ENCODE assay signal across 31 mouse cellular contexts in the genomic region with DNA sequence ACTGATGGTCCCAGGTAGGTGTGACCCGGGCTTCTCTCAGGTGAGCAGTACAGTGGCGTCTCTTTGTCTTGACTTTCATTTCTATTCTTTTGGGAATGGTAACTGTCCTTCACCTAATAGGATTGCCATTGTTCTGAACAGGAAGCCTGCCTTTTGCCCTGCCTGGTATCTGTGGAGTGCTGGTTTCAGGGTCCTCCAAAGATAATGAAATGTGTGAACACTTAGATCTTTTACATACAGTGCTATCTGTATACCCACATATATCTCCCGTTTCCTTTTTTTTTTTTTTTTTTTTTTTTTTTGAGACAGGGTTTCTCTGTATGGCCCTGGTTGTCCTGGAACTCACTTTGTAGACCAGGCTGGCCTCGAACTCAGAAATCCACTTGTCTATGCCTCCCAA. TPM values are rescaled to one million over a fixed set of nuclear protein-coding genes. Genes with fewer than 3 reads are reported as not detected.
DNase-seq lines count a peak whose midpoint lies in the region; ATAC-seq and TF ChIP-seq lines count a peak whose summit lies in the region.
"Had no signal": no experiment of that assay in that cellular context is flagged by ENCODE, and none has a peak within 500 bp of the region (broad histone marks: within the 10 kb centered on the region; RNA-seq: fewer than 3 reads in every experiment).

No protein-coding gene starts in this region.

- H3K36me3 ChIP-seq in MEL (ENCODE audit: control insufficient read depth in 1 of 2, insufficient read depth in 2 of 2, low read length in 2 of 2): peaks cover 7 to 14% of the 10 kb centered on the region in 2 experiments
- H3K36me3 ChIP-seq in liver, embryonic 14.5 days (replicated peaks; ENCODE audit: control insufficient read depth, insufficient read depth, low read depth): peaks cover 100% of the 10 kb centered on the region
- peaks cover 83% of the 10 kb centered on the region for H3K36me3 ChIP-seq in liver, postnatal 0 days (replicated peaks; ENCODE audit: insufficient read depth, low read length)
- peaks cover 57% of the 10 kb centered on the region for H3K36me3 ChIP-seq in midbrain, embryonic 13.5 days

- H3K4me3 ChIP-seq in MEL (ENCODE audit: control insufficient read depth in 1 of 2, insufficient read depth in 1 of 2, low read depth in 2 of 2, low read length in 2 of 2): no peak overlapping the region
- no peak overlapping the region for H3K4me3 ChIP-seq in liver, embryonic 14.5 days (ENCODE audit: insufficient read depth in 1 of 2, low read depth in 2 of 2, low read length in 2 of 2)
- H3K4me3 ChIP-seq in liver, postnatal 0 days (ENCODE audit: low read depth, low read length): no peak overlapping the region
- no peak overlapping the region for H3K4me3 ChIP-seq in midbrain, embryonic 13.5 days (replicated peaks)
- H3K4me3 ChIP-seq: embryonic facial prominence, embryonic 12.5 days; embryonic facial prominence, embryonic 15.5 days; forebrain, embryonic 10.5 days; forebrain, embryonic 13.5 days; heart, embryonic 12.5 days; heart, embryonic 15.5 days; hindbrain, embryonic 10.5 days; hindbrain, embryonic 13.5 days had no signal

- H3K27me3 ChIP-seq in MEL (ENCODE audit: control insufficient read depth in 1 of 2, insufficient read depth in 2 of 2, low read length in 2 of 2): no peaks in the 10 kb centered on the region
- H3K27me3 ChIP-seq in liver, embryonic 14.5 days (ENCODE audit: control insufficient read depth, insufficient read depth, low read length): no peaks in the 10 kb centered on the region
- no peaks in the 10 kb centered on the region for H3K27me3 ChIP-seq in liver, postnatal 0 days (ENCODE audit: insufficient read depth, low read length)
- H3K27me3 ChIP-seq in midbrain, embryonic 13.5 days: no peaks in the 10 kb centered on the region
- H3K27me3 ChIP-seq: embryonic facial prominence, embryonic 12.5 days; embryonic facial prominence, embryonic 15.5 days; forebrain, embryonic 13.5 days; heart, embryonic 12.5 days; heart, embryonic 15.5 days; hindbrain, embryonic 13.5 days; Patski had no signal

- WGBS in liver, embryonic 14.5 days (ENCODE audit: insufficient replicate concordance): 43% methylated on average over 4 of the region's 4 CpGs
- WGBS in liver, postnatal 0 days (ENCODE audit: insufficient replicate concordance): 60% methylated on average over 4 of the region's 4 CpGs
- 94% methylated on average over 4 of the region's 4 CpGs for WGBS in midbrain, embryonic 13.5 days

- TF ChIP-seq EP300 in MEL (IDR thresholded peaks at IDR 0.05; ENCODE audit: low read depth in 1 of 2, low read length in 2 of 2): peak; percentile 83 to 89
- peak; percentile 48 for TF ChIP-seq EP300 in liver, embryonic 14.5 days (IDR thresholded peaks at IDR 0.05; ENCODE audit: low read depth)
- peak; percentile 48 for TF ChIP-seq EP300 in liver, postnatal 0 days (IDR thresholded peaks at IDR 0.05; ENCODE audit: low read depth)

- DNase-seq in MEL (ENCODE audit: low read depth, low spot score): peak; percentile 54
- peak; percentile 44 for DNase-seq in MEL-GATA-1-ER (ENCODE audit: extremely low read depth, low read depth)
- no peak for DNase-seq in liver, embryonic 14.5 days (ENCODE audit: low read depth in 3 of 3, low spot score in 3 of 3)
- no peak for DNase-seq in liver, postnatal 0 days
- DNase-seq in ovary, postnatal 14 days (ENCODE audit: low spot score): no peak
- no peak for DNase-seq in embryo, embryonic 10 days (ENCODE audit: low spot score)
- no peak for DNase-seq in urinary bladder, postnatal 10 days (ENCODE audit: low spot score)
- DNase-seq: adrenal gland, postnatal 10 days; adrenal gland, postnatal 36 days; cerebellum, adult 18-20 months; cerebellum, adult 9-10 months; cerebellum, postnatal 14 days; gastrocnemius, postnatal 10 days; heart, adult 18-20 months; heart, postnatal 10 days; heart, postnatal 36 days had no signal

- H3K9me3 ChIP-seq in MEL (replicated peaks; ENCODE audit: insufficient read depth, low read length): no peaks in the 10 kb centered on the region
- no peaks in the 10 kb centered on the region for H3K9me3 ChIP-seq in liver, embryonic 14.5 days (ENCODE audit: control insufficient read depth, low read length)
- no peaks in the 10 kb centered on the region for H3K9me3 ChIP-seq in liver, postnatal 0 days (ENCODE audit: low read length)
- H3K9me3 ChIP-seq in midbrain, embryonic 13.5 days: no peaks in the 10 kb centered on the region
- H3K9me3 ChIP-seq: embryonic facial prominence, embryonic 12.5 days; embryonic facial prominence, embryonic 15.5 days; forebrain, embryonic 10.5 days; forebrain, embryonic 13.5 days; heart, embryonic 12.5 days; heart, embryonic 15.5 days; hindbrain, embryonic 10.5 days; hindbrain, embryonic 13.5 days had no signal

- no peak for TF ChIP-seq RAD21 in MEL (IDR thresholded peaks at IDR 0.05; ENCODE audit: low read depth, low read length)

- H3K27ac ChIP-seq in MEL (ENCODE audit: control insufficient read depth, low read depth, low read length): peak overlapping the region; percentile 44
- no peak overlapping the region for H3K27ac ChIP-seq in liver, embryonic 14.5 days
- H3K27ac ChIP-seq in liver, postnatal 0 days (ENCODE audit: low read depth): no peak overlapping the region
- H3K27ac ChIP-seq in midbrain, embryonic 13.5 days: no peak overlapping the region
- H3K27ac ChIP-seq: embryonic facial prominence, embryonic 12.5 days; embryonic facial prominence, embryonic 15.5 days; forebrain, embryonic 10.5 days; forebrain, embryonic 13.5 days; heart, embryonic 15.5 days; hindbrain, embryonic 10.5 days; hindbrain, embryonic 13.5 days had no signal

- peaks cover 24 to 27% of the 10 kb centered on the region in 2 experiments for H3K4me1 ChIP-seq in MEL (ENCODE audit: control insufficient read depth in 1 of 2, insufficient read depth in 2 of 2, low read length in 2 of 2)
- peaks cover 36 to 56% of the 10 kb centered on the region in 2 experiments for H3K4me1 ChIP-seq in liver, embryonic 14.5 days (replicated peaks; ENCODE audit: control insufficient read depth in 2 of 2, insufficient read depth in 2 of 2, low read length in 1 of 2)
- H3K4me1 ChIP-seq in liver, postnatal 0 days (ENCODE audit: insufficient read depth): peaks cover 7% of the 10 kb centered on the region
- H3K4me1 ChIP-seq in midbrain, embryonic 13.5 days (replicated peaks): no peaks in the 10 kb centered on the region
- H3K4me1 ChIP-seq: embryonic facial prominence, embryonic 12.5 days; embryonic facial prominence, embryonic 15.5 days; forebrain, embryonic 10.5 days; forebrain, embryonic 13.5 days; heart, embryonic 15.5 days; hindbrain, embryonic 10.5 days; hindbrain, embryonic 13.5 days had no signal

- TF ChIP-seq POLR2A in MEL (IDR thresholded peaks at IDR 0.05; ENCODE audit: control insufficient read depth in 1 of 2, insufficient read depth in 1 of 2, low read depth in 1 of 2, low read length in 2 of 2, poor library complexity in 1 of 2): no peak

- H3K9ac ChIP-seq in MEL (ENCODE audit: control insufficient read depth, low read depth, low read length, poor library complexity, severe bottlenecking): no peak overlapping the region
- no peak overlapping the region for H3K9ac ChIP-seq in liver, embryonic 14.5 days (replicated peaks)
- H3K9ac ChIP-seq in liver, postnatal 0 days (replicated peaks): no peak overlapping the region
- H3K9ac ChIP-seq in midbrain, embryonic 13.5 days (replicated peaks): no peak overlapping the region
- H3K9ac ChIP-seq: embryonic facial prominence, embryonic 12.5 days; embryonic facial prominence, embryonic 15.5 days; forebrain, embryonic 13.5 days; heart, embryonic 12.5 days; heart, embryonic 15.5 days; hindbrain, embryonic 13.5 days had no signal

- TF ChIP-seq CTCF in MEL (IDR thresholded peaks at IDR 0.05 in 2 of 3, conservative IDR thresholded peaks at IDR 0.05 in 1 of 3; ENCODE audit: control insufficient read depth in 1 of 3, insufficient read depth in 1 of 3, low read depth in 2 of 3, low read length in 3 of 3, poor library complexity in 1 of 3, severe bottlenecking in 1 of 3): no peak
- TF ChIP-seq CTCF in liver, embryonic 14.5 days (IDR thresholded peaks at IDR 0.05; ENCODE audit: low read depth): no peak
- no peak for TF ChIP-seq CTCF in liver, postnatal 0 days (IDR thresholded peaks at IDR 0.05; ENCODE audit: low read depth)

- ATAC-seq in liver, embryonic 14.5 days (ENCODE audit: insufficient read depth): no peak
- no peak for ATAC-seq in liver, postnatal 0 days
- no peak for ATAC-seq in midbrain, embryonic 13.5 days
- ATAC-seq: CD4-positive, CD25-positive, alpha-beta regulatory T cell, adult 4 months; forebrain, embryonic 13.5 days; forebrain, embryonic 16.5 days; hindbrain, embryonic 16.5 days; Patski had no signal

- H3K79me2 ChIP-seq in MEL (ENCODE audit: control insufficient read depth, insufficient read depth, low read length, poor library complexity): no peaks in the 10 kb centered on the region

- peak overlapping the region; percentile 15; the same call in 1 of the 2 replicates for H3K4me2 ChIP-seq in liver, embryonic 14.5 days (ENCODE audit: low read depth)
- peak overlapping the region; percentile 23; the same call in 1 of the 2 replicates for H3K4me2 ChIP-seq in liver, postnatal 0 days (ENCODE audit: low read depth, low read length)
- H3K4me2 ChIP-seq in midbrain, embryonic 13.5 days (replicated peaks): no peak overlapping the region
- H3K4me2 ChIP-seq: embryonic facial prominence, embryonic 12.5 days; embryonic facial prominence, embryonic 15.5 days; forebrain, embryonic 13.5 days; heart, embryonic 12.5 days; heart, embryonic 15.5 days; hindbrain, embryonic 13.5 days had no signal

RNA-seq across cellular contexts. Expression of a gene that starts 19.1 kb away (rescaled TPM):
- 12.2 and 16.9 TPM in 2 replicates for total RNA-seq in MEL (2012; rRNA removed)
- polyA plus RNA-seq in MEL (2012; ENCODE audit: insufficient read depth in 1 of 2, insufficient read length in 2 of 2, low read depth in 1 of 2, low replicate concordance in 2 of 2, missing spikeins in 1 of 2): 10 to 100 TPM in 1 of 2 experiments, not detected in 1; 44.9 TPM
- polyA plus RNA-seq in liver, embryonic 14.5 days (2012; rRNA removed): 72.2 and 72.8 TPM in 2 replicates
- polyA plus RNA-seq in liver, embryonic 14.5 days (2014; fragmentation: Nextera tagmentation; extraction: Ambion mirVana): 111 and 130 TPM in 2 replicates
- 57.9 and 71.0 TPM in 2 replicates for polyA plus RNA-seq in liver, postnatal 0 days (2015; fragmentation: Nextera tagmentation; extraction: Ambion mirVana)
- polyA plus RNA-seq in midbrain, embryonic 13.5 days (2015; fragmentation: Nextera tagmentation; extraction: Ambion mirVana): 77.4 TPM in 2 replicates

RNA-seq across cellular contexts. Expression of a gene that starts 23.7 kb away (rescaled TPM):
- 0.08 TPM in 1 of 2 replicates, not detected in the other for total RNA-seq in MEL (2012; rRNA removed)
- under 1 TPM in 1 of 2 experiments, not detected in 1; 0.03 TPM for polyA plus RNA-seq in MEL (2012; ENCODE audit: insufficient read depth in 1 of 2, insufficient read length in 2 of 2, low read depth in 1 of 2, low replicate concordance in 2 of 2, missing spikeins in 1 of 2)
- polyA plus RNA-seq in liver, embryonic 14.5 days (2012; rRNA removed): 0.30 and 0.53 TPM in 2 replicates
- 0.24 and 0.27 TPM in 2 replicates for polyA plus RNA-seq in liver, embryonic 14.5 days (2014; fragmentation: Nextera tagmentation; extraction: Ambion mirVana)
- polyA plus RNA-seq in liver, postnatal 0 days (2015; fragmentation: Nextera tagmentation; extraction: Ambion mirVana): 1.4 and 1.8 TPM in 2 replicates
- 0.07 and 0.35 TPM in 2 replicates for polyA plus RNA-seq in midbrain, embryonic 13.5 days (2015; fragmentation: Nextera tagmentation; extraction: Ambion mirVana)
- total RNA-seq: gastrocnemius, adult 18-20 months; gastrocnemius, postnatal 10 days; heart, adult 18-20 months had no signal
- polyA plus RNA-seq: C2C12; CD4-positive, CD25-positive, alpha-beta regulatory T cell, adult 4 months; forebrain, embryonic 13.5 days had no signal

RNA-seq across cellular contexts. Expression of a gene that starts 31.3 kb away (rescaled TPM):
- total RNA-seq in MEL (2012; rRNA removed): 69.6 and 71.4 TPM in 2 replicates
- polyA plus RNA-seq in MEL (2012; ENCODE audit: insufficient read depth in 1 of 2, insufficient read length in 2 of 2, low read depth in 1 of 2, low replicate concordance in 2 of 2, missing spikeins in 1 of 2): 10 to 100 TPM in 1 of 2 experiments, not detected in 1; 94.5 TPM
- polyA plus RNA-seq in liver, embryonic 14.5 days (2012; rRNA removed): 26.5 and 29.1 TPM in 2 replicates
- polyA plus RNA-seq in liver, embryonic 14.5 days (2014; fragmentation: Nextera tagmentation; extraction: Ambion mirVana): 54.6 and 59.7 TPM in 2 replicates
- polyA plus RNA-seq in liver, postnatal 0 days (2015; fragmentation: Nextera tagmentation; extraction: Ambion mirVana): 55.2 and 55.7 TPM in 2 replicates
- 40.5 and 45.3 TPM in 2 replicates for polyA plus RNA-seq in midbrain, embryonic 13.5 days (2015; fragmentation: Nextera tagmentation; extraction: Ambion mirVana)

RNA-seq across cellular contexts. Expression of a gene that starts 41.0 kb away (rescaled TPM):
- total RNA-seq in MEL (2012; rRNA removed): 8.3 and 8.6 TPM in 2 replicates
- polyA plus RNA-seq in MEL (2012; ENCODE audit: insufficient read depth in 1 of 2, insufficient read length in 2 of 2, low read depth in 1 of 2, low replicate concordance in 2 of 2, missing spikeins in 1 of 2): 10 to 100 TPM in 1 of 2 experiments, not detected in 1; 17.5 TPM
- polyA plus RNA-seq in liver, embryonic 14.5 days (2012; rRNA removed): 9.8 and 10.8 TPM in 2 replicates
- polyA plus RNA-seq in liver, embryonic 14.5 days (2014; fragmentation: Nextera tagmentation; extraction: Ambion mirVana): 16.0 and 18.4 TPM in 2 replicates
- polyA plus RNA-seq in liver, postnatal 0 days (2015; fragmentation: Nextera tagmentation; extraction: Ambion mirVana): 18.0 and 20.1 TPM in 2 replicates
- 1.8 and 2.6 TPM in 2 replicates for polyA plus RNA-seq in midbrain, embryonic 13.5 days (2015; fragmentation: Nextera tagmentation; extraction: Ambion mirVana)

RNA-seq across cellular contexts. Expression of a gene that starts 52.5 kb away (rescaled TPM):
- total RNA-seq in MEL (2012; rRNA removed): 137 and 183 TPM in 2 replicates
- polyA plus RNA-seq in MEL (2012; ENCODE audit: insufficient read depth in 1 of 2, insufficient read length in 2 of 2, low read depth in 1 of 2, low replicate concordance in 2 of 2, missing spikeins in 1 of 2): 100 to 1,000 TPM in 1 of 2 experiments, not detected in 1; 149 TPM
- polyA plus RNA-seq in liver, embryonic 14.5 days (2012; rRNA removed): 50.8 and 66.8 TPM in 2 replicates
- 84.4 and 102 TPM in 2 replicates for polyA plus RNA-seq in liver, embryonic 14.5 days (2014; fragmentation: Nextera tagmentation; extraction: Ambion mirVana)
- 44.0 and 46.2 TPM in 2 replicates for polyA plus RNA-seq in liver, postnatal 0 days (2015; fragmentation: Nextera tagmentation; extraction: Ambion mirVana)
- polyA plus RNA-seq in midbrain, embryonic 13.5 days (2015; fragmentation: Nextera tagmentation; extraction: Ambion mirVana): 86.4 and 114 TPM in 2 replicates

Comparison
In these comparisons a context has a peak if more than half of its experiments do, and no peak if none do; other contexts are left out.
1. DNase-seq: peak in MEL (single experiment) and MEL-GATA-1-ER (single experiment); none in liver, embryonic 14.5 days (0 of 3), liver, postnatal 0 days (single experiment), ovary, postnatal 14 days (single experiment), embryo, embryonic 10 days (single experiment) and urinary bladder, postnatal 10 days (single experiment).